Mouse (Mus musculus) liver, postnatal 0 days (tissue): ENCODE measurements around the gene Fam133b.

ENCODE experiments used
- CTCF ChIP-seq: sonication (generic); IDR thresholded peaks from 2 replicates; pipeline ENCODE4 v1.5.1; 2016; ENCODE audit warnings: antibody characterized with exemption, low read depth
- EP300 ChIP-seq: IDR thresholded peaks from 2 replicates; pipeline ENCODE4 v1.6.1; 2016; ENCODE audit warnings: antibody characterized with exemption, low read depth, mild to moderate bottlenecking

GRCm38 (mm10) chr5:3501564-3502001 is 42.0 kb upstream of the Fam133b start:
- no peak for TF ChIP-seq CTCF
- no peak for TF ChIP-seq EP300
